Mouse (Mus musculus) heart, postnatal 0 days (tissue): ENCODE measurements around the gene Dab1.

Experiments
- CTCF ChIP-seq: IDR thresholded peaks from 2 replicates; pipeline ENCODE4 v1.5.1; 2016; ENCODE audit warnings: antibody characterized with exemption, control low read depth, low read depth
- EP300 ChIP-seq: IDR thresholded peaks from 2 replicates; pipeline ENCODE4 v1.6.1; 2016; ENCODE audit warnings: antibody characterized with exemption, low read depth

DNA sequence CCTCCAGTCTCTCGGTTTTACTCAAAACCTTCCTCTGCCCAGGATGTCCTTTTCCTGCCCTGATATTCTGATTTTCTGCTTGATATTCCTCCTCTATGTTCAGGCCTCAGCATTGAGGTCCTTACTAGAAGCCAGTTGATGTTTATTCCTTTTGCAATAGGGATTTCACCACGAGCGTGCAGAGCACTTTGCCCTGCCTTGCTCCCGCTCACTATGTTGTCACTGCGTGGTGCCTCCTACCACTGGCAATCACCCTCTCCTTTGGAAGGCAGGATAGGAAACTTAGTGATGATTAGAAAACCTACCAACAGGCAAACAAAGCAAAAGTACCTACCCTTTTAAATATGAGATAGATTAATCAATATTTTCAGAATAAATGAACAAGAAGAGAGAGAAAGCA, 1160.3 kb downstream of the Dab1 start:
- TF ChIP-seq EP300 (no peak), CTCF (no peak)
